Mouse (Mus musculus) hindbrain, embryonic 12.5 days (tissue): ENCODE data around the gene Rgs6. TPM values are rescaled to one million over a fixed set of nuclear protein-coding genes. Genes with fewer than 3 reads are reported as not detected.

Experiments used
- ATAC-seq: fragments of 200-750 bp; cut with Nextera tagmentation; 2 replicates; pipeline ENCODE4 v1.8.0; 2017; ENCODE audit warnings: moderate TSS enrichment; ENCODE audit not compliant: low FRiP score
- H3K27ac ChIP-seq: fragments of 300-500 bp; sonication (generic); 2 replicates; pipeline ENCODE4 v1.5.1; 2016; ENCODE audit warnings: mild to moderate bottlenecking
- H3K27me3 ChIP-seq: fragments of 300-500 bp; sonication (generic); 2 replicates; pipeline ENCODE4 v1.6.1; 2016; ENCODE audit warnings: mild to moderate bottlenecking
- H3K36me3 ChIP-seq: fragments of 300-500 bp; sonication (generic); 2 replicates; pipeline ENCODE4 v1.6.1; 2016; ENCODE audit warnings: mild to moderate bottlenecking
- H3K4me1 ChIP-seq: fragments of 300-500 bp; sonication (generic); 2 replicates; pipeline ENCODE4 v1.6.1; 2016
- H3K4me2 ChIP-seq: fragments of 300-500 bp; sonication (generic); replicated peaks from 2 replicates; pipeline ENCODE4 v1.6.1; 2016; ENCODE audit warnings: mild to moderate bottlenecking
- H3K4me3 ChIP-seq: fragments of 300-500 bp; sonication (generic); 2 replicates; pipeline ENCODE4 v1.5.1; 2016; ENCODE audit warnings: mild to moderate bottlenecking
- H3K9ac ChIP-seq: fragments of 300-500 bp; sonication (generic); 2 replicates; pipeline ENCODE4 v1.6.1; 2016; ENCODE audit warnings: mild to moderate bottlenecking, moderate library complexity
- H3K9me3 ChIP-seq: fragments of 300-500 bp; sonication (generic); replicated peaks from 2 replicates; pipeline ENCODE4 v1.6.1; 2016; ENCODE audit warnings: mild to moderate bottlenecking
- WGBS: fragments of 180-500 bp; shearing (Covaris S2); methylation state at CpG from one replicate; pipeline ENCODE4 v1.1.7; 2016; 5-methylcytosine and 5-hydroxymethylcytosine counted together
- polyA plus RNA-seq: library from polyadenylated mRNA; unstranded; fragments of >200 nt; fragmentation: Nextera tagmentation; extraction: Ambion mirVana; gene quantifications from 2 replicates; pipeline ENCODE4 v1.2.1, GENCODE M21; 2016

The Rgs6 gene
- polyA plus RNA-seq, 1 experiment from 2014 or later, result 2.4 TPM

DNA sequence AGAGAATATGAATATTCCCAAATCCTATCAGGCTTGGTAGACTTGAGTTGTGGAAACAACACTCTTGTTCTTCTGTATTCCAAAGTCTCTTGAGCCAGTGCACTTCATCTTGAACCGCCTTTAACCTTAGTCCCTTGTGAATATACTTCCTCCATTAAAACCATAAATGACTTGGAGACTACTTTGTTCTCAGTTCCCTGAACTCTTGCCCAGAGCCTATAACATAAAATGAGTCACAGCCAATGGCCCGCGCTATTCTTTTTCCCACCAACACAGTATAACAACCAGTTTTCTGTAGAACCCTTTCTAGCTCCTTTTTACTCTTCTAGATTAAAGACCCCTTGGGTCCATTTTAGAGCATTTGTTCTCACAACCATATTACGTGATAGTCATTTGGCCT is 412.9 kb downstream of the Rgs6 start:
- H3K9me3 ChIP-seq, result no peaks in the 10 kb centered on the region
- H3K4me2 ChIP-seq, result no peak overlapping the region
- H3K36me3 ChIP-seq, result no peaks in the 10 kb centered on the region
- 95% methylated on average over 4 of the region's 4 CpGs for WGBS
- H3K4me3 ChIP-seq, result no peak overlapping the region
- no peak overlapping the region for H3K27ac ChIP-seq
- H3K27me3 ChIP-seq, result no peaks in the 10 kb centered on the region
- H3K9ac ChIP-seq, result no peak overlapping the region
- ATAC-seq, result no peak
- H3K4me1 ChIP-seq, result no peaks in the 10 kb centered on the region

DNA sequence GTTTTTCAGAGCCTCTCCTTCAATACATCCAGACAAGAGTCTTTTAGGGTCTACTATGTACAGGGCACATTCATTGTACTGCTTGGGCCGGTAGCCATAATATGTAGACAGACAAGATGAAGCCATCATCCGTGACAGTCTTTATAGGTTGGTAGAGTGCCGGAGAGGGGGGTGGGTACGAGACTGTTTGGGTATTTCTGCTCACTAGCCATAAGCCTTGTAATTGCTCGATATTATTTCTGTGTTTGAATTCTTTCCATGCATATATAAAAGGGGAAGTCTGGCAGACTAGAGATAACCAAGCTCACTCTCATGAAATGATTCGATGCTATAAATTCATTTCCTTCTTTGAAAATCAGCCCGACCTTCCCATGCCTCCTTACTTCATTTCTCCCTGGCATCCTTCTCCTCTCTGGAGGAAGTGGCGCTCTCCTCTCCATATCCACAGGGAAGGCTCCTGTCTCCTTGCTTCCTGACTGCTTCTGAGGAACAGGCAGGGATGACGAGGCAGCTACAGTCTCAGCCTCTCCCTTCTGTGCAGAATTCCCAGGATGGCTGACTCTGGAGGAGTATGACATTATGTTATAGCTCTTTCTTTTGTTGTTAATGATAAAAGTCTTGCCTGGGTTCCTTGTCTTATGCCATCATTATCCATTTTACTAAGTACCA is 416.1 kb downstream of the Rgs6 start:
- Histone ChIP-seq H3K9me3 (no peaks in the 10 kb centered on the region), H3K36me3 (no peaks in the 10 kb centered on the region), H3K4me2 (no peak overlapping the region), H3K27me3 (no peaks in the 10 kb centered on the region), H3K9ac (no peak overlapping the region), H3K27ac (no peak overlapping the region), H3K4me3 (no peak overlapping the region), H3K4me1 (no peaks in the 10 kb centered on the region)
- no peak for ATAC-seq
- WGBS, result 78% methylated on average over 9 of the region's 9 CpGs

DNA sequence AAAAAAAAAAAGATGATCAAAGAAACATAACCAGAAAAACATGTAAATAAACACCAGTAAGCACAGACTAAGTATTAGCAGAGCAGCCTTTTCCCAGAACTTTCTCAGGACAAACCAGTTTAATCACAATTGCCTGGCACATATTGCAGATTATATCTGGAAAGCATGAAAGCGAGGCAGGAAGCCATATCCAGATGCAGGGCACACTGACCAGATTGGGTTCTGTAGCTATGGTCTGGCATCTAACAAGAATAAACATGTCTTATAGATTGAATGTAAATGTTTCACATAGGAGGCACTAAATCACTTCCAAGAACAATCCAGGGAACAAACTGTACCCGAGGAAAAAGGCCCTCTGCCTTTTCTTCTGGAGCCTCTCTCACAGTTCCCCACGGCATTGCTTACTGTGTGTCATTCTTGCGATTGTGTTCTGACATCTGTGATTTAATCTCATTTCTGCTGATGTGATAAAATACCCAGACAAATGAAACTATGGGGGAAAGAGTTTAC is 423.0 kb downstream of the Rgs6 start:
- Histone ChIP-seq H3K4me2 (no peak overlapping the region), H3K4me1 (no peaks in the 10 kb centered on the region), H3K9ac (no peak overlapping the region), H3K4me3 (no peak overlapping the region), H3K27ac (no peak overlapping the region), H3K36me3 (no peaks in the 10 kb centered on the region), H3K9me3 (no peaks in the 10 kb centered on the region), H3K27me3 (no peaks in the 10 kb centered on the region)
- WGBS, result 91% methylated on average over 4 of the region's 4 CpGs
- no peak for ATAC-seq

DNA sequence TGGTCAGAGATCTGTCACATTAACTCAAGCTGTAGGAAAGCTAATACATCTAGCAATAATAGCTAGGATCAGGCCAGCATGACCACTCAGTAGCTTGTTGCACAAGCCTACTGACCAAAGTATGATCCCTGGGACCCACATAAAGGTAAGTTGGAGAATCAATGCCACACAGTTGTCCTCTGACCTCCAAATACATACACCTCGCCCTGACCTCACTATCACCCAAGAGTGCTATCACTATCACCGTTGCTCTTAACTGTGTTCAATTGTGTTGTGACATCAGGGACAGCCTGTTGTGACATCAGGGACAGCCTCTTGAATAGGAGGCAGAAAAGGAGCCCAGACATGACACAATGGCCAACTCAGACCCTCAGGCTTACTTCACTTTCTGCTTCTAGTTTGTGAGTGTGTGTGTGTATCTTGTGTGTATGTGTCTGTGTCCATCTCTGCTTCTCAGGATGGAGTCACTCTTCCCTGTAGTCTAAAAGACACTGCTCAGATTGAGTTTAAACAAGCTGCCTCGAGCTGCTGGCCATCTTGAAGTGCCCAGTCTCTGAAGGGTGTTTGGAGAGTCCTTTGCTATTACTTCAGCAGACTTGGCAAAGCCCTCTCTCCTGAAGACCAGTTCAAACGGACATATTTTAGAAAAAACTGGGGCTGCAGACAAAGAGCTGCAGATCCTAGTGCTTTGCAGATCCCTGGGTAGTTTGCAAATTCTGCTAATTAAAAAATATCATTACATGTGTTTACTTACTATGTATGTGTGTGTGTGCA is 426.0 kb downstream of the Rgs6 start:
- Histone ChIP-seq H3K9ac (no peak overlapping the region), H3K27me3 (no peaks in the 10 kb centered on the region), H3K9me3 (no peaks in the 10 kb centered on the region), H3K4me2 (no peak overlapping the region), H3K36me3 (no peaks in the 10 kb centered on the region), H3K4me3 (no peak overlapping the region), H3K27ac (no peak overlapping the region), H3K4me1 (no peaks in the 10 kb centered on the region)
- 81% methylated on average over 4 of the region's 4 CpGs for WGBS
- ATAC-seq, result no peak

DNA sequence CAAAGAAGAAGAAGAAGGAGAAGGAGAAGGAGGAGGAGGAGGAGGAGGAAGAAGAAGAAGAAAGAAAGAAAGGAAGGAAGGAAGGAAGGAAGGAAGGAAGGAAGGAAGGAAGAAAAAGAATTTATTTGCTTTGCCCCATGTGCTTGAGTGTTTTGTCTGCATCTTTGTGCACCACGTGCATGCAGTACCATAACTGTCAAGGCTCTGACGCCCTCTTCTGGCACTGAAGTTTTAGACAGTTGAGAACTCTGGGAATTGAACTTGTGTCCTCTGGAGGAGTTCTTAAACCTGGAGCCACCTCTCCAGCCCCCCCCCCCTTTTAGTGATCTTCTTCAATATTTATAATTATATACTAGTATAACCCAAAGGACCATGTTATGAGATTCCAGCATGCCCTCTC is 426.8 kb downstream of the Rgs6 start:
- Histone ChIP-seq H3K36me3 (no peaks in the 10 kb centered on the region), H3K4me1 (no peaks in the 10 kb centered on the region), H3K9me3 (no peaks in the 10 kb centered on the region), H3K27ac (no peak overlapping the region), H3K27me3 (no peaks in the 10 kb centered on the region), H3K4me3 (no peak overlapping the region), H3K9ac (no peak overlapping the region), H3K4me2 (no peak overlapping the region)
- WGBS, result 41% methylated on average over 2 of the region's 2 CpGs
- no peak for ATAC-seq

DNA sequence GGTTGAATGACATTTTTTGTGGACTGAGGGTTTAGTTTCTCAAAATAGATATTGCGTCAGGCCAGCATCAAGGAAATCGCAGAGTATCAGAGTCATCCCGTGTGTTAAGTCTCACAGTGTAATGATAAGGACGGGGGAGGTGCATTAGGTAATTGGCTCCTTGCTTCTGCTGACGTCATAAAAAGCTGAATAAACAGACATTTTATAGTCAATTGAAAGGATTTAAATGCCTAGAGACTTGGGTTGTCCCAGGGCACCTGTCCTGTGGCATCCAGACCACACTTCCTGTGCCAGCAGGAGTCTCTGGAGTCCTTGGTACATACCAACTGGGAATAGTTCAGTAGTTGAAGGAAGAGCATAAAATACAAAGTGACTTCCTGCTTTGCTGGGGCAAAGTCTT is 427.3 kb downstream of the Rgs6 start:
- no peak overlapping the region for H3K4me2 ChIP-seq
- no peaks in the 10 kb centered on the region for H3K9me3 ChIP-seq
- WGBS, result 75% methylated on average over 5 of the region's 5 CpGs
- no peak for ATAC-seq
- H3K9ac ChIP-seq, result no peak overlapping the region
- no peaks in the 10 kb centered on the region for H3K36me3 ChIP-seq
- no peaks in the 10 kb centered on the region for H3K27me3 ChIP-seq
- H3K4me3 ChIP-seq, result no peak overlapping the region
- no peaks in the 10 kb centered on the region for H3K4me1 ChIP-seq
- no peak overlapping the region for H3K27ac ChIP-seq

DNA sequence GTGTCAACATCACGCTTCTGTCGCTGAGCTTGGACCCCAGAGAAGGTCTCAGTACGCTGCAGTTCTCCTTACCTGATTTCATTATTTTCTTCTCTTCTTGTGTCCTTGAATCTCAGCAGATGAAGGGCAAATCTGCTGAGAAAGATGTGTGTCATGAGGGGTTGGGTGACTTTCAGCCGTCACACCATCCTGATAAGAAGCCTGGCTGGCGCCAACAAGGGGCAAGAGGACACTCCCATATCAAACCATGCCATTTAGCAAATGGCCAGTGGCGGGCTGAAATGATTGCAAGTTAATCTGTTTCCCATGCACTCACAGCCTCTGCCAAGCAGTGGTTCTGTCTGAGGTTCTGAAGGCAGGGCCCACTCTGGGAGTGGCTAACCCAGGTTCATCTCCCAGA is 428.4 kb downstream of the Rgs6 start:
- 85% methylated on average over 6 of the region's 6 CpGs for WGBS
- no peak overlapping the region for H3K4me3 ChIP-seq
- no peaks in the 10 kb centered on the region for H3K36me3 ChIP-seq
- no peak overlapping the region for H3K9ac ChIP-seq
- no peak overlapping the region for H3K27ac ChIP-seq
- H3K4me1 ChIP-seq, result no peaks in the 10 kb centered on the region
- no peak overlapping the region for H3K4me2 ChIP-seq
- no peaks in the 10 kb centered on the region for H3K27me3 ChIP-seq
- no peak for ATAC-seq
- H3K9me3 ChIP-seq, result no peaks in the 10 kb centered on the region

DNA sequence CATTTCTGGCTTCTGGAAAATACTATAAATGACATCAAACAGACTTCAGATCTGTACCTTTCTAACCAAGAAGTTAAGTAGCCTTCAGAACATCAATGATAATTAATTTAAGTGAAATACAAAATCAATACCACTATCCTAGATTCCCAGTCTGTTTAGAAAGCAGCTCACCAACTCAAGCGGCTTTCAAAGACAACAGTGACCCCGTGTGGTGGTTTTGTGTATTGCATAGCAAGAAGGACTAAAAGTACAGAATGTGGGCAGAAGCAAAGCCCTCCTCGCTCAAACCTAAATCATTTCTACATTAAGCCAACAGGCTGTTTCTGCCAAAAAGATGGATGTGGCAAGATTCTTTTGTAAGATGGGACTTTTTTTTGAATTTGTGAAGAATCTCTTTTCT is 429.9 kb downstream of the Rgs6 start:
- H3K4me1 ChIP-seq, result no peaks in the 10 kb centered on the region
- WGBS, result 12% methylated on average over 3 of the region's 3 CpGs
- H3K4me3 ChIP-seq, result no peak overlapping the region
- H3K27ac ChIP-seq, result no peak overlapping the region
- H3K27me3 ChIP-seq, result no peaks in the 10 kb centered on the region
- H3K4me2 ChIP-seq, result no peak overlapping the region
- no peak for ATAC-seq
- H3K9me3 ChIP-seq, result no peaks in the 10 kb centered on the region
- H3K36me3 ChIP-seq, result no peaks in the 10 kb centered on the region
- H3K9ac ChIP-seq, result no peak overlapping the region

DNA sequence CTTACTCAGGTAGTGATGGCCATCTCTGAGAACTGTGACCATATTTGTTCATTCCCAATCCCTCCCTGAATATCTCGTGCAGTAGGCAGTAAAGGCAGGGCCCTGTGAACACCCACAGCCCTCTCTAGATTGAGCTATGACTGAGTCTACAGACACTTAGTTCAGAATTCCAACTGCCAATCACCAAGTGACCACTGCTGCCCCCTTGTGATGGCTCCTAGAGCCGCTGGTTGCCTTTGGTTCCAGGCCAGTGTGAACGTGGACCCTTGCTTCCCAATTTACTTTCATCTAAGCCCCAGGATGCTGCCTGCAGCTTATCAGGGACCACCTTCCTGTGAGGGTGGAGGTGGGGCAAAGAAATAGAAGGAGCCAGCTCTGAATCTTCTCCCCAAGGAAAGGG is 438.9 kb downstream of the Rgs6 start:
- Histone ChIP-seq H3K36me3 (no peaks in the 10 kb centered on the region), H3K27ac (no peak overlapping the region), H3K9ac (no peak overlapping the region), H3K4me1 (no peaks in the 10 kb centered on the region), H3K4me3 (no peak overlapping the region), H3K9me3 (no peaks in the 10 kb centered on the region), H3K27me3 (no peaks in the 10 kb centered on the region), H3K4me2 (no peak overlapping the region)
- whole genome bisulfite sequencing, result 36% methylated on average over 3 of the region's 3 CpGs
- no peak for ATAC-seq

DNA sequence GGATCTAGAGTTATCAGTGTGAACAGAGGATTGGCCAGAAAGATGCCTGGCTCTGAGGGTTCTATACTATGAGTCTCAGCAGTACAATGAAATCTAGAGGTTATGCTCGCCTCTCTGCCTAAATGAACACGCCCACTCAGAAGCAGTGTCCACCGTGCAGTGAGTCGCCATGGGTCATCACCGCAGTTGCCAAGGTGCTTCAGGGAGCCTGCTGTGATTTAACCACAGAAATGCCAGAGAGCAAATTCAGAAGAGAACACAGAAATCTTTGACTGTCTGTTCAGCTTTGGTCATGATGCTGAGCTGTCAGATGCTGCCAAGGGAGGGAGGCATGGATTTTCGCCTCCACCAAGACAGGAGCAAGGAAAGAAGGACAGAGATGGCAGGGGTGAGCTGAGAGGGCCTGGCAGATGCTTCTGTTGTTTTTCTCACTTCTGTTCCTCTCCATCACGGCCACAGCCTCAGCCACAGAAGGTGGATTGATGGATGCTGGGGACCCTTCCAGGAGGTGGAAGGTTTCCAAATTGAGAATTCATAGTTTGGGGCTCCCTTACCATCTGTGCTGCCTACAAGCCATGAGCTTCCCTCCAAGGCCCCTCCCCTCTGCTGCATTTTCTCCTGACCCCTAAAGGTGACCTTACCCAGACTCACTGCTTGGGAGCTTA is 445.2 kb downstream of the Rgs6 start:
- H3K36me3 ChIP-seq, result no peaks in the 10 kb centered on the region
- no peak overlapping the region for H3K9ac ChIP-seq
- no peaks in the 10 kb centered on the region for H3K27me3 ChIP-seq
- no peak for ATAC-seq
- H3K4me1 ChIP-seq, result peaks cover 13% of the 10 kb centered on the region
- H3K9me3 ChIP-seq, result no peaks in the 10 kb centered on the region
- no peak overlapping the region for H3K27ac ChIP-seq
- no peak overlapping the region for H3K4me3 ChIP-seq
- 62% methylated on average over 7 of the region's 7 CpGs for WGBS
- H3K4me2 ChIP-seq, result no peak overlapping the region

DNA sequence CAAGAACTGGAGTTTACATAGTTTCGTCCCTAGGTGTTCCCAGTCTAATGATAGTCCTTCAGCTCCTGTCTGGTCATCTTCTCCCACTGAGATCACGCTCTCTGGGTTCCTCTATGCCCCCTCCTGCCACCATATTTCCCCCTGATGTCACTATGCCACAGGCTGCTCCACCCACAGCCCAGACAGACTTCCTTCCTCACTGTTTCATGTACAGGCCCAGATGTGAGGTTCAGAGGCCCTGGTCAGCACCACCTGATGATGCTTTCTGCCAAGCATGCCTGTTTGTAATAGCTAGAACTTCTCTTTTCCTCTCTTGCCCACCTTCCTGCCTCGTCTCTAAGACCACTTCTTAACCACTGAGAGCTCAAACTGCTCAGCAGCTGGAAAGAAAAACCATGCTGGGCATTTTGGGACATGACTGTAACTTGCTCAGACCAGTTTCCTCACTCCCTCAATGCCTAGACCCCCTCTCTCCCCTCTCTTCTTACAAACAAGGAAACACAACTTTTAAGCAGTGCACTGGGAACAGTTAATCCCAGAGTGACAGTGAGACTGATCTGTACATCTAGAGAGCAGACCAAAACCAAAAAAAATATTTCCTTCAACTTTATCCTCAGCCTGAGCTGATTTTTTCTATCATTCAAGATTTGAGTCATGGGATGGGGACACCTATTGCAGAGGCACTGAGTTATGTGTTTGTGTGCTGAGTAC is 446.9 kb downstream of the Rgs6 start:
- no peak overlapping the region for H3K9ac ChIP-seq
- H3K4me1 ChIP-seq, result peaks cover 26% of the 10 kb centered on the region

More for the DNA sequence above, 446.9 kb downstream of the Rgs6 start:
- no peaks in the 10 kb centered on the region for H3K36me3 ChIP-seq
- WGBS, result 84% methylated on average over 3 of the region's 3 CpGs
- no peak overlapping the region for H3K4me2 ChIP-seq
- no peak overlapping the region for H3K4me3 ChIP-seq
- no peak for ATAC-seq
- H3K9me3 ChIP-seq, result no peaks in the 10 kb centered on the region
- no peak overlapping the region for H3K27ac ChIP-seq
- no peaks in the 10 kb centered on the region for H3K27me3 ChIP-seq
